Mouse (Mus musculus) heart, postnatal 4 days (tissue): ENCODE measurements around the gene Hs6st1. TPM values are rescaled to one million over a fixed set of nuclear protein-coding genes. Genes with fewer than 3 reads are reported as not detected.
"Not testable (repeated sequence)": the region's sequence is repeated elsewhere in the genome, so short reads cannot be mapped to it uniquely, and the experiment has no call there.

ENCODE experiments used
- DNase-seq: peaks from one replicate; pipeline ENCODE4 v3.0.0; 2021
- total RNA-seq, 2 experiments: library from RNA; stranded (reverse); gene quantifications; 2 replicates each; pipeline ENCODE4 v1.2.3; 2021

Hs6st1 gene
- total RNA-seq, result 10 to 100 TPM; 30.0 to 33.3 TPM

- peak; percentile 95 for DNase-seq
These were observed at the start of gene Hs6st1 for GRCm38 (mm10) chr1:36068076-36068475. Gene Hs6st1 (plus strand): TSS chr1:36068400.

- no peak for DNase-seq
These were observed 49.6 kb upstream of the Hs6st1 start for GRCm38 (mm10) chr1:36018617-36019016.

- DNase-seq, result no peak
These were observed 49.0 kb upstream of the Hs6st1 start for GRCm38 (mm10) chr1:36019161-36019560.

GRCm38 (mm10) chr1:36020315-36020714, 47.9 kb upstream of the Hs6st1 start:
- DNase-seq, result no peak

GRCm38 (mm10) chr1:36030421-36030821, 37.8 kb upstream of the Hs6st1 start:
- DNase-seq, result peak; percentile 88

GRCm38 (mm10) chr1:36038769-36039168, 29.4 kb upstream of the Hs6st1 start:
- no peak for DNase-seq

GRCm38 (mm10) chr1:36042072-36042471, 26.1 kb upstream of the Hs6st1 start:
- no peak for DNase-seq

GRCm38 (mm10) chr1:36043793-36044192, 24.4 kb upstream of the Hs6st1 start:
- not testable (repeated sequence) for DNase-seq

GRCm38 (mm10) chr1:36044288-36044687, 23.9 kb upstream of the Hs6st1 start:
- DNase-seq, result no peak

- no peak for DNase-seq
These were observed 15.5 kb upstream of the Hs6st1 start for GRCm38 (mm10) chr1:36052672-36053071.

GRCm38 (mm10) chr1:36053566-36053965, 14.6 kb upstream of the Hs6st1 start:
- DNase-seq, result peak; percentile 1

GRCm38 (mm10) chr1:36054182-36054966, 13.8 kb upstream of the Hs6st1 start:
- DNase-seq, result peak; percentile 0

- no peak for DNase-seq
These were observed 13.2 kb upstream of the Hs6st1 start for GRCm38 (mm10) chr1:36054967-36055357.

- peak; percentile 0 for DNase-seq
These were observed 8.8 kb upstream of the Hs6st1 start for GRCm38 (mm10) chr1:36059351-36059750.

- peak; percentile 6 for DNase-seq
These were observed 7.9 kb upstream of the Hs6st1 start for GRCm38 (mm10) chr1:36059959-36060953.

- peak; percentile 2 for DNase-seq
These were observed 6.8 kb upstream of the Hs6st1 start for GRCm38 (mm10) chr1:36061211-36061915.

- peak; percentile 2 for DNase-seq
These were observed 6.0 kb upstream of the Hs6st1 start for GRCm38 (mm10) chr1:36062088-36062805.

GRCm38 (mm10) chr1:36062826-36063640, 5.2 kb upstream of the Hs6st1 start:
- peak; percentile 3 for DNase-seq

- peak; percentile 3 for DNase-seq
These were observed 4.6 kb upstream of the Hs6st1 start for GRCm38 (mm10) chr1:36063641-36063955.

- peak; percentile 5 for DNase-seq
These were observed 4.0 kb upstream of the Hs6st1 start for GRCm38 (mm10) chr1:36064223-36064622.
